Mouse (Mus musculus) kidney, embryonic 15.5 days (tissue): ENCODE measurements around the gene Gm21969. TPM values are rescaled to one million over a fixed set of nuclear protein-coding genes. Genes with fewer than 3 reads are reported as not detected.

Experiments
- ATAC-seq: fragments of 200-750 bp; cut with Nextera tagmentation; replicated peaks from 2 replicates; pipeline ENCODE4 v1.8.0; 2017; ENCODE audit warnings: moderate TSS enrichment; ENCODE audit not compliant: low FRiP score
- H3K27ac ChIP-seq: fragments of 300-500 bp; sonication (generic); 2 replicates; pipeline ENCODE4 v1.5.1; 2015; ENCODE audit warnings: mild to moderate bottlenecking, inconsistent platforms
- H3K27me3 ChIP-seq: fragments of 300-500 bp; sonication (generic); 2 replicates; pipeline ENCODE4 v1.6.1; 2015; ENCODE audit warnings: inconsistent platforms
- H3K36me3 ChIP-seq: fragments of 300-500 bp; sonication (generic); 2 replicates; pipeline ENCODE4 v1.6.1; 2015; ENCODE audit warnings: inconsistent platforms
- H3K4me1 ChIP-seq: fragments of 300-500 bp; sonication (generic); 2 replicates; pipeline ENCODE4 v1.6.1; 2015; ENCODE audit warnings: inconsistent platforms
- H3K4me2 ChIP-seq: fragments of 300-500 bp; sonication (generic); 2 replicates; pipeline ENCODE4 v1.6.1; 2015; ENCODE audit warnings: moderate library complexity, mild to moderate bottlenecking, inconsistent platforms
- H3K4me3 ChIP-seq: fragments of 300-500 bp; sonication (generic); replicated peaks from 2 replicates; pipeline ENCODE4 v1.5.1; 2015; ENCODE audit warnings: mild to moderate bottlenecking, inconsistent platforms
- H3K9ac ChIP-seq: fragments of 300-500 bp; sonication (generic); 2 replicates; pipeline ENCODE4 v1.6.1; 2015; ENCODE audit warnings: mild to moderate bottlenecking, inconsistent platforms
- H3K9me3 ChIP-seq: fragments of 300-500 bp; sonication (generic); replicated peaks from 2 replicates; pipeline ENCODE4 v1.6.1; 2016; ENCODE audit warnings: inconsistent platforms
- WGBS: fragments of 180-500 bp; shearing (Covaris S2); methylation state at CpG from one replicate; pipeline ENCODE4 v1.1.7; 2015; ENCODE audit warnings: mixed read lengths; 5-methylcytosine and 5-hydroxymethylcytosine counted together
- polyA plus RNA-seq: library from polyadenylated mRNA; unstranded; fragments of >200 nt; fragmentation: Nextera tagmentation; extraction: Ambion mirVana; gene quantifications from 2 replicates; pipeline ENCODE4 v1.2.1, GENCODE M21; 2015

The Gm21969 gene
- not detected in 2 replicates for polyA plus RNA-seq

DNA sequence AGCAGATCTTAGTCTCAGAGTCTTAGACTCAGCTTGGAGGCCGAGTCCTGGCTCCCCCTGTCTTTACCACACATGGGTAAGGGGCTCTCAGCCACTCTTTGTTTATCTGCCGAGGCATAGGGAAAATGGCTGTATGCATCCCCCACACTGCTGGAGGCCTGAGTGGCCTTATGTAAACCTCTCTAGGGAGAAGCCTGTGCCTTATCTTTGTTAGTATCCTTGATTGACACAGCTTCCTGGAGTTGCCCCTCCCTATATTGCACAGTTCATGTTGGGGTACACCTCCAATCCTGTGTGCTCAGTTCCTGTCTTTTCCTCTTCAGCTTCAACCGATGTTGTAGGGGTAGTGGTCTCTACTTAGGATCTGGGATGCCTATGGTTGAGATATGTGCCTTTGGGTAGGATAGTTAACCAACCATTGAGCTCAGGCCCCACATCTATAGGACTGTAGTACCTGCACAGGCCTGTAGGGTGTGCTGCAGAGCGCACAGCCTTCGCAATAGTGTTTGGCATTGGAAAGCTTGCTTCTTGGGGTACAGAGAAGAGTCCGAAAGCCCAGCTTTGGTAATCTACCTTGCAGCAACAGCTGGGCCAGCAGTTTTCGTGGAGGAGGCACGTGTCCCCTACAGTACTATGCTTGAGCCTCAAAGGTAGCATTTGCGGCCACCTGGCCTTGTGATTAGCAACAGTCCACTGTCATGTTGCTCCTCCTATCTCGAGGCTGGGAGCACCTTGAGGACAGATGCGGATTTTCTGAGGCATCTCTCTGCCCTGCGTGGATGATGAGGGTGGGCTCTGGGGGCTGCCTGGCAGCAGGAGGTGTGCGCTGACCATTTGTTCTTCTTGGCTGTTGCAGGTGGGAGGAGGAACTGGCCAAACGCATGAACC is at the start of gene Gm21969:
Gene Gm21969 (plus strand): TSS at position 830 of the 888 bp plus-strand sequence.
- WGBS = 52% methylated on average over 14 of the region's 14 CpGs

DNA sequence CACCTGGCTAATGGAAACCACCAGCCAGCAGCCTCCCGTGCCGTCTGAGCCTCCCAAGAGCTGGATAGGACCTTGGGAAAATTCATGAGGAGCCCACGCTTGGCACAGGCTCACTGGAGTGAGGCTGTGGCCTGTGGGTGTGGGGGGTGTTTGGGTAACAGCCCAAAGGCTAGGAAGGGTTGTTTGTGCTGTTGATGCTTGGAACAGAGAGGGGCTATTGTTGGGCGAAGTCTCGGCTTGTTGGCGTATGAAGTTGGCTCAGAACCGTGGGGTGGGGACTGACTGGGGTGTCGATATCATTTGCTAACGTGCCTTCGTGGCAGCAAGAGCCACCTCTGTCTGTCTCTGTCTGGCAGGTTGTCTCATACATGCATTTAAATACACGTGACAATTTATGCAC is 47.8 kb upstream of the Gm21969 start:
- Histone ChIP-seq H3K4me2 (no peak overlapping the region), H3K27me3 (no peaks in the 10 kb centered on the region), H3K4me1 (no peaks in the 10 kb centered on the region), H3K36me3 (no peaks in the 10 kb centered on the region), H3K9ac (no peak overlapping the region), H3K4me3 (no peak overlapping the region), H3K27ac (no peak overlapping the region), H3K9me3 (no peaks in the 10 kb centered on the region)
- 79% methylated on average over 11 of the region's 11 CpGs for WGBS
- ATAC-seq = no peak

More for the DNA sequence above, at the start of gene Gm21969:
- Histone ChIP-seq H3K36me3 (peaks cover 37% of the 10 kb centered on the region), H3K27ac (peak within 1 kb of the TSS; percentile 74), H3K4me3 (no peak within 1 kb of the TSS), H3K27me3 (no peaks in the 10 kb centered on the region), H3K4me2 (no peak within 1 kb of the TSS), H3K4me1 (peaks cover 55% of the 10 kb centered on the region), H3K9me3 (no peaks in the 10 kb centered on the region), H3K9ac (0 out of 2 replicates have a peak within 1 kb of the TSS, but pooled peaks have one; percentile 1)
- ATAC-seq = no peak

DNA sequence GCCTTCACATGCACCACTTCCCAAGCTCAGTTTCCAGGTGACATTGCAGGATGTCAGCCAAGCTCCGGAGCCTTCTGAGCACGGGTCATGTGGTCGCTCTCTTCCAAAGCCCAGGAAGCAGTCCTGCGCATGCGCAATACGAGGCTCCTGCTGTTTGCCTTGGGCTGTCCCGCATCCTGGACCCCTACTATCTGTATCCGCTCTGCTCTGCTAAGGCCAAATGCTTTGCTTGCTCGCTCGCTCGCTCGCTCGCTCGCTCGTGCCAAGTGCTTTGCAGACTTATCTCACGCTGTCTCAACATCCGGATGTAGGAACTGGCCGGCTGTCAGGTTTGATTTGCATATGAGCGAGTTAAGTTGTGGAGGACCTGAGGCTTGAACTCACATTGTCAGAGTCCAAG is 47.0 kb upstream of the Gm21969 start:
- Histone ChIP-seq H3K4me3 (no peak overlapping the region), H3K27me3 (no peaks in the 10 kb centered on the region), H3K4me1 (no peaks in the 10 kb centered on the region), H3K9me3 (no peaks in the 10 kb centered on the region), H3K4me2 (peak overlapping the region; percentile 2; the same call in 1 of the 2 replicates), H3K9ac (no peak overlapping the region), H3K36me3 (no peaks in the 10 kb centered on the region), H3K27ac (no peak overlapping the region)
- WGBS = 78% methylated on average over 19 of the region's 19 CpGs
- ATAC-seq = no peak

DNA sequence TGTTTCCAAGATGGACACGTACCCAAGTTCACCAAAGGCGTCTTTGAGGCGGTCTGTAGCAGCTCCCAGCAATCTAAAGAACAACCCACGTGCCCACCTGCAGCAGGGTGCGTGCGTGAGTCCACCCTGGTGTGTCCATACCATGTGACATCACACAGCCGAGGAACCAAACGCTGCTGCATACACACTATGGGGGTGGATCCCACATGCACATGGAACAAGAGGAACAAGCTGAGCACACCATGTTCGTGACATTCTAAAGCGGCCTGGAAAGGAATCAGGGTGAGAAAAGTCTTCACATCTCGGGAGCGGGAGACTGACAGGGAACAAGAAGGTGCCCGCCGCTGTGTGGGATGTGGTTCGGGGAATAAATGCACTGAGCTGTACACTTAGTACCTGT is 34.6 kb upstream of the Gm21969 start:
- peaks cover 10% of the 10 kb centered on the region for H3K27me3 ChIP-seq
- no peaks in the 10 kb centered on the region for H3K4me1 ChIP-seq
- no peaks in the 10 kb centered on the region for H3K36me3 ChIP-seq
- H3K4me2 ChIP-seq = no peak overlapping the region
- H3K9ac ChIP-seq = no peak overlapping the region
- WGBS = 87% methylated on average over 15 of the region's 15 CpGs
- ATAC-seq = no peak
- no peaks in the 10 kb centered on the region for H3K9me3 ChIP-seq
- no peak overlapping the region for H3K27ac ChIP-seq
- H3K4me3 ChIP-seq = no peak overlapping the region

DNA sequence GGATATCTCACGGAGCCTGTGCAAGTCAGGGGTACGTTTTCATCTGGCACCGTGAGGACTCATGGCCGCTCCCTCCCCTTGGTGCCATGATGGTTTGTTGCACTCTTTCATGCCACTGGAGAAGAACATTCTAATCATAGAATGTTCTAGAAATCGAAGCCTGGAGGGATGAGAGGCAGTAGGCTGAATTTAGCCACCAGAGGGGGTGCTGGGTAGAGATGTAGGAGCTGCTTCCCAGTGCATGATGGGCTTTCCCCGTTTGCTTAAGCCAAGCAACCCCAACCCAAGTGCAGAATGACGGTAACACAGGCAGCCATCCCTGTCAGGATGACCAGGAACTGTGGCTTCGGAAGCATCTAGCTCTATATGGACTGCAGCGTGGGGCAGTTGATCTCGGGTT is 32.2 kb upstream of the Gm21969 start:
- no peak overlapping the region for H3K9ac ChIP-seq
- peaks cover 10% of the 10 kb centered on the region for H3K27me3 ChIP-seq
- ATAC-seq = no peak
- H3K4me1 ChIP-seq = peaks cover 12% of the 10 kb centered on the region
- no peak overlapping the region for H3K4me3 ChIP-seq
- H3K4me2 ChIP-seq = no peak overlapping the region
- no peaks in the 10 kb centered on the region for H3K9me3 ChIP-seq
- 83% methylated on average over 10 of the region's 10 CpGs for WGBS
- H3K27ac ChIP-seq = no peak overlapping the region
- H3K36me3 ChIP-seq = no peaks in the 10 kb centered on the region

DNA sequence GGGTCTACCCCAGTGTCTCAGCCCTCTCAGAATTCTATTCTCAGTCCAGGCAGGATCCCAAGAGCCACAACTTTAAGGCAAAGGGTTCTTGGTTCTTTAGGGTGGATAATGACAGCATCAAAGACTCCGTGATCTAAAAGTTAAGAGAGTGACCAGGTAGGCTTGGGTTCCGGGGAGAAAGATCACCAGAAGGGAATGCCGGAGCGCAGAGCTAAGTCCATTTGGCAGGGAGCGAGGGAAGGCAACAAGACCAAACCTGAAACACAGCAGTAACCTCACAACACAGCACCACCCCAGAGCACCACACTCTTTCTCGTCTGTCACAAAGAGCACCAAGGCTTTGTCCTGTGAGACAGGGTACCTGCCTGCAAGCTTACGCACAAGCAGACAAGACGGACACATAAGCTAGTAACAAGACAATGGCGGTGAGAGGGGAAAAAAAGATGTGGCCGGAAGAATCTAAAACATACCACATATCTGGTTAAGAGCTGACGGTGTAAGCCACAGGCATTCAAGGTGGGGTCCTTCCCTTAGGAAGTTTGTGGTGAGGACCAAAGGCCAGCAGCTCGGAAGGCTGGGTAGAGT is 30.0 kb upstream of the Gm21969 start:
- no peak overlapping the region for H3K4me2 ChIP-seq
- 89% methylated on average over 12 of the region's 12 CpGs for WGBS

DNA sequence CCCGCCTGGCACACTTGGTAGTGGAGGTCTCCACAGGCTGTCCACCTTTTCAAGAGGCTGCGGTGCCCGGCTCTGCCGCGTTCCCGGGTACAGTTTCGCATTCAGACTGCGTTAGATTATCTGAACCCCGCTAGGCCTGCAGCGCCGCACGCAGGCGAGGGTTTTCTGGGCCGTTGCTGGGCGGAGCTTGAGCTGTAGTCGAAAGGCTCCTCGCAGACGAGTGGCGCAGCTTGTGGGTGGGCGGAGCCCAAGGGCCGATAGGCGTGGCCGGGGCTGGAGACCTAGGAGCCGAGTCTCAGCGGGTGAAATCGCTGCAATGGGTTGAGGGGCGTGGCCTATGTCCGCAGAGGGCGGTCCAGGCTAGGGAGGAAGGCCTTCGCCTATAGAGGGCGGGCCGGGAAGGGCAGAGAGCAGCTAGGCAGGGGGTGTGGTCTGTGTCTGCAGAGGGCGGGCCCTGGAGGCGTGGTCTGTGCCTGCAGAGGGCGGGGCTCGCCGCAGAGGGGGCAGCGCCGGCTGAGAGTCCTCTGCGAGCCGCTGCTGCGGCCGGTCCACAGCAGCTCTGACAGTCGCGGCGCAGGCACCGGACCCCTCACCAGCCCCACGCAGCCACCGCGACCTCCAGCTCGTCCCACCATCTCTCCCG is 28.7 kb upstream of the Gm21969 start:
- WGBS = under 1% methylated on average over 52 of the region's 52 CpGs
- peak; percentile 95 for ATAC-seq
- no peaks in the 10 kb centered on the region for H3K36me3 ChIP-seq

More for the DNA sequence above, 30.0 kb upstream of the Gm21969 start:
- Histone ChIP-seq H3K4me3 (no peak overlapping the region), H3K27me3 (peaks cover 10% of the 10 kb centered on the region), H3K36me3 (no peaks in the 10 kb centered on the region), H3K9ac (no peak overlapping the region), H3K4me1 (peaks cover 34% of the 10 kb centered on the region), H3K9me3 (no peaks in the 10 kb centered on the region), H3K27ac (no peak overlapping the region)
- no peak for ATAC-seq

DNA sequence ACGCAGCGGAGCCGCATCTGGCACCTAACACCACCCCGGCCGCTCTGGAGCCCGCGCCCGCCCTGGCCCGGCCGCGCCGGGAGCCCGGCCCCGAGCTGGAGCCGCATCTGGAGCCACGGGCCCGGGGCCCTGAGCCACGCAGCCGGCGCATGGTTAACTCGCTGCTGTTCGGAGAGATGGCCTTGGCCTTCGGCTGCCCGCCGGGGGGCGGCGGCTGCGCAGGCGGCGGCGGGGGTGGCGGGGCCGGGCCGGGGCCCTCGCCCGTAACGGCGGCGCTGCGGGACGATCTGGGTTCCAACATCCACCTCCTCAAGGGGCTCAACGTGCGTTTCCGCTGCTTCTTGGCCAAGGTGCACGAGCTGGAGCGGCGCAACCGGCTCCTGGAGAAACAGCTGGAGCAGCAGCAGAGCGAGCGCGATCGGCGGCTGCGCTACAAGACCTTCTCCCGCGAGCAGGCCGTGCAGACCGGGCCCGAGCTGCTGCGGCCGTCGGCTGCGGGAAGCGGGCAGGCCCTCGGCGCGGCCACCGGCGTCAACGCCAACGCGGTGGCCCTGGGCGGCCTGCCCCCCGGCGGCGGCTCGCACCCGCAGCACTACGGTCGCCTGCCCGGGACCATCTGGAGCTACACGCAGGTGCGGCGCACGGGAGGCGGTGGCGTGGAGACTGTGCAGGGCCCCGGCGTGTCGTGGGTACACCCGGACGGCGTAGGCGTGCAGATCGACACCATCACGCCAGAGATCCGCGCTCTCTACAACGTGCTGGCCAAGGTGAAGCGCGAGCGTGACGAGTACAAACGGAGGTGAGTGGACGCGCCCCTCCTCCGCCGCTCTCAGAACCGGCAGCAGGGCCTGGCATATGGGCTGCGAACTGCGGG is 27.9 kb upstream of the Gm21969 start:
- Histone ChIP-seq H3K36me3 (no peaks in the 10 kb centered on the region), H3K4me3 (peak overlapping the region; percentile 67), H3K9ac (peak overlapping the region; percentile 74), H3K4me1 (peaks cover 54% of the 10 kb centered on the region), H3K4me2 (peak overlapping the region; percentile 95), H3K9me3 (no peaks in the 10 kb centered on the region), H3K27ac (peak overlapping the region; percentile 90), H3K27me3 (peaks cover 10% of the 10 kb centered on the region; the same call in 1 of the 2 replicates)
- under 1% methylated on average over 107 of the region's 111 CpGs for WGBS
- ATAC-seq = peak; percentile 73; the same call in 1 of the 2 replicates

More for the DNA sequence above, 28.7 kb upstream of the Gm21969 start:
- Histone ChIP-seq H3K27ac (peak overlapping the region; percentile 90), H3K4me3 (peak overlapping the region; percentile 67), H3K9ac (peak overlapping the region; percentile 74), H3K4me1 (peaks cover 47% of the 10 kb centered on the region), H3K9me3 (no peaks in the 10 kb centered on the region), H3K27me3 (peaks cover 10% of the 10 kb centered on the region), H3K4me2 (peak overlapping the region; percentile 95)

DNA sequence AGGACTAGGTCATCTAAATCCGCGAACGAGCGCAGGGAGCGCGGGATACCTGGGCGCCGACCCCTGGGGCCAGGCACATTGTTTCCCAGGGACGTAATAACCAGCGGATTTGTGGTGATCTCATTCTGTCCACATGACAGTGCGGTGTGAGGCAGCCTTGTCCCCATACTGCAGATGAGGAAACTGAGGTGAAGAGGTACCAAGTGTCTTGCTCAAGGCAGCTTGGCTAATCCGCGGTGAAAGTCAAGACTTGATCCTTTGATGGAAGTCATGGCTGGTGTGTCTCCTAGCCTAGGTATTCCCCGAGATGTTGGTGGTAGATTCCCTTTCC is 27.3 kb upstream of the Gm21969 start:
- peaks cover 60% of the 10 kb centered on the region for H3K4me1 ChIP-seq

DNA sequence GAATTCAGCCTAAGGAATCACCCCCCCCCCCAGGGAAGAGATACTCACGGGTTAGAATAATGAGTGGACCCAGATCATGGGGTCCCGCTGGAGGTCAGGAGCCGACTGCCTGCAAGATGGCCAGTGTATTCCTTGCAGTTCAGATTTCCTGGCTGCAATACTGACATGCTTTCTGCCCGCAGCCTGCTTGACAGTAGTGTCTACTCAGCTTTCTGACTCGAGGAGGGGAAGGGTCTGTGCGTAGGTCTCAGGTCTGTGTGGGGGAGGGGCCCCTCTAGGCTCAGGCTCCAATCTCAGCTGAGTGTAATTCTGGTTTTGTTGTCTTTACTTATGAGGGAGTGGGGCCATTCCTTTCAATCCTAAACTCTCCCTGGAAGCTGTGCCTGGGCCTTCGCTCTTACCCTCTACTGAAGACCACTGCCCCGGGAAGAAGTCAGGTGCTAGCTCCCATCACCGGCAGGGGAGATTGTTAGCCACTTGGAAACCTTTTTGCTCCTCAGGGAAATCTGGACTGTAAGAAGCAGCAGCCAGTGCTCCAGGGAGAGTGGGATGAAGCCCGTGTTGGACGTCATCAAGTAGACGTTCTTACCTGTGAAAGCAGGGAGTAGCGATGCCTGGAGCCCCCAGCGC is 26.6 kb upstream of the Gm21969 start:
- H3K27me3 ChIP-seq = peaks cover 10% of the 10 kb centered on the region; the same call in 1 of the 2 replicates
- peak overlapping the region; percentile 29 for H3K9ac ChIP-seq
- H3K36me3 ChIP-seq = no peaks in the 10 kb centered on the region
- peak overlapping the region; percentile 34; the same call in 1 of the 2 replicates for H3K27ac ChIP-seq
- peaks cover 68% of the 10 kb centered on the region for H3K4me1 ChIP-seq
- no peak for ATAC-seq
- peak overlapping the region; percentile 67 for H3K4me3 ChIP-seq
- H3K9me3 ChIP-seq = no peaks in the 10 kb centered on the region
- 26% methylated on average over 14 of the region's 14 CpGs for WGBS
- peak overlapping the region; percentile 95 for H3K4me2 ChIP-seq

More for the DNA sequence above, 27.3 kb upstream of the Gm21969 start:
- H3K9me3 ChIP-seq = no peaks in the 10 kb centered on the region
- H3K27me3 ChIP-seq = peaks cover 10% of the 10 kb centered on the region; the same call in 1 of the 2 replicates
- no peaks in the 10 kb centered on the region for H3K36me3 ChIP-seq
- peak overlapping the region; percentile 90; the same call in 1 of the 2 replicates for H3K27ac ChIP-seq
- H3K4me3 ChIP-seq = peak overlapping the region; percentile 67
- 7% methylated on average over 14 of the region's 14 CpGs for WGBS
- peak overlapping the region; percentile 95 for H3K4me2 ChIP-seq
- H3K9ac ChIP-seq = peak overlapping the region; percentile 74
- no peak for ATAC-seq

DNA sequence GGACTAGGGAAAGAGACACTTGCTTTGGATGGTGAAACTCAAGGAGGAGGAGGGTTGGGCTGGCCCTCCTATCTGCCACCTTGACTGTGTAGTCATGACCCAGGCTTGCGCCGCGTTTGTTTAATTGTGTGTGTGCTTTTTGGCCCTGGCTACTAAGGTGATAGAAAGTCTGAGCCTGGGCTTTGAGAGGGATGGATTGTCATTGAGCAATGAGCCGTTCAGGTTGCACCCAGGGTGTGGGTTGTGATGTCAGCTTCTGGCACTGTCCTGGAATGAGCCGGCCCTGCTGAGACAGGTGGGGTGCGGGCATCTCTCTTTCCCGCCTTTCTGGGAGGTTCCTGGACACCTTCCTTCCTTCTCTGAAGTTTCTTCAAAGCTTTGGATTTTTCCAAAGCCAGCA is 26.0 kb upstream of the Gm21969 start:
- Histone ChIP-seq H3K4me2 (peak overlapping the region; percentile 95), H3K4me1 (peaks cover 74% of the 10 kb centered on the region), H3K27me3 (peaks cover 10% of the 10 kb centered on the region; the same call in 1 of the 2 replicates), H3K4me3 (peak overlapping the region; percentile 67), H3K36me3 (no peaks in the 10 kb centered on the region), H3K27ac (no peak overlapping the region), H3K9me3 (no peaks in the 10 kb centered on the region), H3K9ac (peak overlapping the region; percentile 29; the same call in 1 of the 2 replicates)
- 66% methylated on average over 7 of the region's 7 CpGs for WGBS
- no peak for ATAC-seq
